Mouse (Mus musculus): ENCODE measurements around the gene Mnat1.

DNA sequence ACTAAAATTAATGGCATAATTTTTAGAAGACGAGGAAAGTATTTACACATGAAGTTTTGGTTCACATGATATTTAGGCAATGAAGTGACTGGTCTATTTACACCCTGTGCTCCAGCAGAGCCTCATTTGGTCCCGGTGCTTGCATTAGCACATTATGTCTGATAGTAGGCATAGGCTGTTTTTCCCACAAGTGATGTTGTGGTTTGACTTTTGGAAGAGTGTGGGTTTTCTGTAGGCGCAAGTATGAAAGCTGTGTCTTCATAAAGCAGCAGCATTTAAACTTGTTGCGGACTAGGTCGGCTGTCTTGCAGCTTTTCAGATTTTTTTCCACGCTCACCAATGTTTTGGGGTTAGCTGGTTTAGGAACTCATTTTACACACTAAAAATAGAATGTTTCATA lies 135.8 kb downstream of the Mnat1 start:
- TF ChIP-seq POLR2A (IDR thresholded peaks at IDR 0.05; ENCODE audit: borderline replicate concordance, insufficient read depth, low read length), result no peak
- no peak for TF ChIP-seq CTCF (IDR thresholded peaks at IDR 0.05; ENCODE audit: borderline replicate concordance, insufficient read depth, low read depth, low read length)

Measured in cerebellum, adult 2 months (tissue).